Mouse (Mus musculus) CH12.LX (cell line): ENCODE measurements around the gene Sema3f. TPM values are rescaled to one million over a fixed set of nuclear protein-coding genes. Genes with fewer than 3 reads are reported as not detected.

Source experiments
- DNase-seq: peaks from one replicate; pipeline ENCODE4 v3.0.0-alpha.2; 2013; ENCODE audit errors: extremely low read depth
- H3K27ac ChIP-seq: 2 replicates; pipeline ENCODE4 v1.5.1; 2012; ENCODE audit warnings: low read depth, mild to moderate bottlenecking, control low read depth, moderate library complexity; ENCODE audit not compliant: insufficient read depth
- H3K27me3 ChIP-seq: replicated peaks from 2 replicates; pipeline ENCODE3; 2012; ENCODE audit warnings: inconsistent platforms
- H3K36me3 ChIP-seq, 2 experiments: replicated peaks in 1 of 2; 2 replicates each; pipeline versions ENCODE3 to v1.6.1; 2012; ENCODE audit warnings: inconsistent platforms in 1 of 2, low read length in 1 of 2, mild to moderate bottlenecking in 1 of 2, mixed read lengths in 1 of 2, moderate library complexity in 1 of 2; ENCODE audit not compliant: control insufficient read depth in 1 of 2, insufficient read depth in 1 of 2
- H3K4me1 ChIP-seq, 2 experiments: 2 replicates each; pipeline ENCODE4 v1.6.1; 2012; ENCODE audit warnings: inconsistent platforms in 1 of 2, moderate library complexity in 1 of 2; ENCODE audit not compliant: insufficient read depth in 2 of 2, control insufficient read depth in 1 of 2
- H3K4me2 ChIP-seq: 2 replicates; pipeline ENCODE4 v1.6.1; 2012; ENCODE audit warnings: low read depth, mild to moderate bottlenecking, control low read depth; ENCODE audit not compliant: poor library complexity, insufficient read depth, severe bottlenecking
- H3K4me3 ChIP-seq, 3 experiments: fragments of 150-350 bp in 1 of 3; sonication (generic) in 1 of 3; replicated peaks in 1 of 3; 2 replicates each; pipeline versions ENCODE3 to v1.5.1; 2011 to 2012; ENCODE audit warnings: low read depth in 2 of 3, low read length in 2 of 3, mild to moderate bottlenecking in 2 of 3, moderate library complexity in 2 of 3, control low read depth in 1 of 3, improper control_type of control experiment in 1 of 3, inconsistent platforms in 1 of 3, mixed read lengths in 1 of 3; ENCODE audit not compliant: poor library complexity in 1 of 3
- H3K79me2 ChIP-seq: replicated peaks from 2 replicates; pipeline ENCODE4 v1.6.1; 2012; ENCODE audit warnings: mild to moderate bottlenecking, moderate library complexity; ENCODE audit not compliant: control insufficient read depth, poor library complexity, insufficient read depth, severe bottlenecking; ENCODE audit errors: extremely low read depth
- H3K9ac ChIP-seq: 2 replicates; pipeline ENCODE4 v1.6.1; 2012; ENCODE audit warnings: low read depth, mild to moderate bottlenecking, control low read depth, moderate library complexity; ENCODE audit not compliant: insufficient read depth
- H3K9me3 ChIP-seq: replicated peaks from 2 replicates; pipeline ENCODE3; 2012; ENCODE audit warnings: low read length, inconsistent platforms, mixed read lengths
- CHD2 ChIP-seq: IDR thresholded peaks from 2 replicates; pipeline ENCODE4 v1.6.1; 2011; ENCODE audit warnings: low read length, improper control_type of control experiment
- EP300 ChIP-seq: IDR thresholded peaks from 2 replicates; pipeline ENCODE4 v1.6.1; 2011; ENCODE audit warnings: low read length, improper control_type of control experiment
- IRF4 ChIP-seq: IDR thresholded peaks from 2 replicates; pipeline ENCODE4 v1.6.1; 2014; ENCODE audit warnings: low read depth, mild to moderate bottlenecking, inconsistent platforms, low read length, improper control_type of control experiment
- JUN ChIP-seq: IDR thresholded peaks from 2 replicates; pipeline ENCODE4 v1.6.1; 2011; ENCODE audit warnings: low read depth, mild to moderate bottlenecking, low read length, improper control_type of control experiment, moderate library complexity; ENCODE audit not compliant: insufficient read depth
- MAZ ChIP-seq: IDR thresholded peaks from 2 replicates; pipeline ENCODE4 v1.6.1; 2012; ENCODE audit warnings: low read depth, mild to moderate bottlenecking, inconsistent platforms, low read length, improper control_type of control experiment, moderate library complexity
- MEF2A ChIP-seq: IDR thresholded peaks from 2 replicates; pipeline ENCODE4 v1.6.1; 2014; ENCODE audit warnings: low read depth, mild to moderate bottlenecking, inconsistent platforms, low read length, improper control_type of control experiment, borderline replicate concordance
- NRF1 ChIP-seq: IDR thresholded peaks from 2 replicates; pipeline ENCODE4 v1.6.1; 2014; ENCODE audit warnings: low read depth, mild to moderate bottlenecking, inconsistent platforms, low read length, improper control_type of control experiment, moderate library complexity
- PAX5 ChIP-seq: IDR thresholded peaks from 2 replicates; pipeline ENCODE4 v1.6.1; 2012; ENCODE audit warnings: low read length, inconsistent platforms, mixed read lengths
- POLR2A ChIP-seq: IDR thresholded peaks from 2 replicates; pipeline ENCODE4 v1.6.1; 2011; ENCODE audit warnings: low read depth, mild to moderate bottlenecking, improper control_type of control experiment, low read length
- POLR2AphosphoS2 ChIP-seq: IDR thresholded peaks from 2 replicates; pipeline ENCODE4 v1.6.1; 2011; ENCODE audit warnings: low read depth, low read length, improper control_type of control experiment
- RAD21 ChIP-seq: IDR thresholded peaks from 2 replicates; pipeline ENCODE4 v1.6.1; 2011; ENCODE audit warnings: low read depth, mild to moderate bottlenecking, low read length, improper control_type of control experiment, moderate library complexity
- SMC3 ChIP-seq: IDR thresholded peaks from 2 replicates; pipeline ENCODE4 v1.6.1; 2011; ENCODE audit warnings: low read depth, low read length, improper control_type of control experiment
- TBP ChIP-seq: conservative IDR thresholded peaks from 2 replicates; pipeline ENCODE4 v1.6.1; 2011; ENCODE audit warnings: low read depth, low read length, improper control_type of control experiment
- TCF12 ChIP-seq: IDR thresholded peaks from 2 replicates; pipeline ENCODE4 v1.6.1; 2014; ENCODE audit warnings: low read depth, mild to moderate bottlenecking, inconsistent platforms, low read length, improper control_type of control experiment
- UBTF ChIP-seq: IDR thresholded peaks from 2 replicates; pipeline ENCODE4 v1.6.1; 2012; ENCODE audit warnings: low read depth, mild to moderate bottlenecking, inconsistent platforms, low read length, improper control_type of control experiment, moderate library complexity
- USF2 ChIP-seq: conservative IDR thresholded peaks from 2 replicates; pipeline ENCODE4 v1.6.1; 2011; ENCODE audit warnings: low read depth, low read length, improper control_type of control experiment
- ZNF384 ChIP-seq: IDR thresholded peaks from 2 replicates; pipeline ENCODE4 v1.6.1; 2012; ENCODE audit warnings: low read depth, low read length, improper control_type of control experiment, inconsistent platforms
- dilution Hi-C: fragments of 300-500 bp; cut with MboI; formaldehyde crosslinking; loops from 2 replicates; pipeline ENCODE4 v1.14.3; 2020; ENCODE audit warnings: low sequenced_read_pairs; ENCODE audit not compliant: extremely low pct_unique_long_range_greater_than_20kb, extremely low pct_ligation_motif_present
- in situ Hi-C: fragments of 300-500 bp; cut with MboI; formaldehyde crosslinking; loops from 3 replicates; pipeline ENCODE4 v1.14.3; 2019; ENCODE audit warnings: low sequenced_read_pairs, low pct_ligation_motif_present, low pct_unique_long_range_greater_than_20kb, mixed read lengths
- polyA plus RNA-seq: library from polyadenylated mRNA; unstranded; fragments of >175 nt; gene quantifications from 2 replicates; pipeline ENCODE4 v1.2.1, GENCODE M21; 2012; ENCODE audit warnings: low read depth; ENCODE audit not compliant: insufficient read length
- total RNA-seq, 2 experiments: library from RNA; depleted of rRNA; stranded (reverse); fragments of 300-350 nt in 1 of 2; fragments of >200 nt in 1 of 2; gene quantifications; 2 replicates each; pipeline ENCODE4 v1.2.3; 2012 to 2014

The Sema3f gene
- total and polyA plus RNA-seq, 3 experiments: 0.24 to 1.1 (median 0.36) TPM

DNA sequence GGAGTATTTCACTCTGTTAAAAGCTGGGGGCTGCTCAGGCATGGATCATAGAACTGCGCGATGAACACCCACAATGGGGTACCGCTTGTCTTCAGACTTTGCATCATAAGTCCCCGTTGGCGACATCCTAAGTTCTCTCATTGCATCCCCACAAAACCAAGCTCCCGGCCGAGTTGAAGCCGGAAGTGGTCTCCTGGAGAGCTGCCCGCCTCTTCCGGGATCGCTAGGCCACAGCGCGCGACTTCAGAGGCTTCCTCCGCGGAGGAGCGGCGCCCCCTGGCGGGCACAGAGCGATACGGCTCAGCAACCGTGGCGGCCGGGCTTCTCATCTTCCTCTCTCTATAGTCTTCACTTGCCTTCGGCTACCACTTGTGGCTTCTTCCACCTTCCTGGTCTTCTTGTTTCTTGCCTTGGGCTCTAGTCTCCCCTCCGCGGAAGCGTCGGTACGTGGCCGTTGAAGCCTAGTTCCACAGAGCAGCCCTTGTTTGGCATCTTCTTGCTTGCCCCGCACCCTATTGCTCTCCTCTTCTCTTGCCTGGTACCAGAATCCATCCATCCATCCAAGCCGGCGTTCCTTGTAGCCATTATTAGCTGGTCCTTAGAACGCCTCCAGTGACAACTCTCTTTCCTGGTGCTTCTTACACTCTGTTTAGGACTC lies 65.7 kb downstream of the Sema3f start (continued):
- TF ChIP-seq CHD2 (peak; percentile 58; the same call in 1 of the 2 replicates), MEF2A (peak; percentile 43; the same call in 1 of the 2 replicates), ZNF384 (no peak), PAX5 (no peak), POLR2A (peak; percentile 94), TBP (0 out of 2 replicates have a peak, but pooled peaks have one; percentile 46), RAD21 (peak; percentile 98), JUN (no peak), NRF1 (no peak; the same call in 1 of the 2 replicates), IRF4 (peak; percentile 72), USF2 (no peak), POLR2AphosphoS2 (no peak), TCF12 (peak; percentile 89)
- TF ChIP-seq, all 38 proteins: peak for 22

DNA sequence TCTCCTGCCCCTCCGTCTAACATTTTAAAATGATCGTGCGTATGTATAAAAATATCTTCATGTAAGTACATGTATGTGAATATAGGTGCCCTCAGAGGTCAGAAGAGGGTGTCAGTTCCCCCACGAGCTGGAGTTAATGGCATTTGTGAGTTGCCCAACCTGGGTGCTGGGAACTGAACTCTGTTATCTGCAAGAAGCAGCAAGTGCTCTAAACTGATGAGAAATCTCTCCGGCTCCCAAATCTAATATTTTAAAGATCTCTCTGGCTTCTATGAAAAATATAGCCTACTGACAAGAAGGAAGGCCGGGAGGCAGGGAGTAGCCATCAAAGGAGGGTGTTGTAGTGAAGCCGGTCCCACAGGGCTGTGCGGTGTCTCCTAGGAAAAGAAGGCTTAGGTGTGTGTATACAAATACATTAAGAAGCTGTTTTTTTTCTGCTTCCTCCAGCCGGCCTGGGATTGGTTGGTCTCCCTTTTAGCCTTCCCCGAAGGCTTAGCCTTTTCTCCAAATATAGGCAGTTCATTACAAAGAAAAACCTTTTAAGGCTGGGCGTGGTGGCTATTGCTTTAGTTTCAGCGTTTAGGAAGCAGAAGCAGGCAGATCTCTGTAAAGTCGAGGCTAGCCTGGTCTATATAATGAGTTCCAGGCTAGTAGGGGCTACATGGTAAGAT lies 66.6 kb downstream of the Sema3f start:
- H3K27me3 ChIP-seq: peaks cover 8% of the 10 kb centered on the region
- no peak overlapping the region for H3K27ac ChIP-seq
- H3K4me1 ChIP-seq: peaks cover 13 to 43% of the 10 kb centered on the region in 2 experiments
- peak overlapping the region; percentile 99 for H3K9ac ChIP-seq
- H3K36me3 ChIP-seq: no peaks in the 10 kb centered on the region
- peak overlapping the region; percentile 66 to 68 (median 67) for H3K4me3 ChIP-seq
- in situ Hi-C loops: loop anchor here (5.0 kb wide), 2 partner anchors 34 to 36 kb away; partner anchors contain the start of genes Gnat1 and Sema3b
- TF ChIP-seq UBTF (no peak), POLR2AphosphoS2 (no peak), MAZ (no peak), EP300 (no peak), SMC3 (no peak)
- TF ChIP-seq, all 38 proteins: peak for 0
- dilution Hi-C loops: no loop called here
- DNase-seq: no peak
- no peaks in the 10 kb centered on the region for H3K79me2 ChIP-seq
- H3K9me3 ChIP-seq: no peaks in the 10 kb centered on the region
- peak overlapping the region; percentile 82; the same call in 1 of the 2 replicates for H3K4me2 ChIP-seq
